Mouse (Mus musculus) cerebellum, adult (tissue): ENCODE results near the gene Cdc42ep5.
"Not testable (repeated sequence)": the region's sequence is repeated elsewhere in the genome, so short reads cannot be mapped to it uniquely, and the experiment has no call there.

ENCODE experiments used
- ATAC-seq: cut with Nextera tagmentation; 2 replicates; pipeline ENCODE4 v1.9.2; 2017; ENCODE audit warnings: mild to moderate bottlenecking, moderate library complexity, mixed read lengths; ENCODE audit not compliant: insufficient number of reproducible peaks, low FRiP score, low TSS enrichment

Cdc42ep5 gene

GRCm38 (mm10) chr7:4164090-4164910 lies at the start of gene Cdc42ep5:
Gene Cdc42ep5 (minus strand): TSS chr7:4164860.
- no peak for ATAC-seq

- not testable (repeated sequence) for ATAC-seq
These were observed 48.8 kb upstream of the Cdc42ep5 start for GRCm38 (mm10) chr7:4213436-4213835.

GRCm38 (mm10) chr7:4208626-4209025 lies 44.0 kb upstream of the Cdc42ep5 start:
- no peak for ATAC-seq

GRCm38 (mm10) chr7:4207126-4207525 lies 42.5 kb upstream of the Cdc42ep5 start:
- ATAC-seq, result no peak

- ATAC-seq, result no peak
These were observed 13.8 kb upstream of the Cdc42ep5 start for GRCm38 (mm10) chr7:4178438-4178837.

- no peak for ATAC-seq
These were observed 5.7 kb upstream of the Cdc42ep5 start for GRCm38 (mm10) chr7:4170193-4170938.

GRCm38 (mm10) chr7:4167098-4167497 lies 2.4 kb upstream of the Cdc42ep5 start:
- no peak for ATAC-seq

GRCm38 (mm10) chr7:4165286-4165685 lies 626 bp upstream of the Cdc42ep5 start:
- no peak for ATAC-seq

GRCm38 (mm10) chr7:4163571-4164072 lies 1.0 kb downstream of the Cdc42ep5 start:
- no peak for ATAC-seq

- not testable (repeated sequence) for ATAC-seq
These were observed 3.1 kb downstream of the Cdc42ep5 start for GRCm38 (mm10) chr7:4161596-4161995.

- ATAC-seq, result no peak
These were observed 9.7 kb downstream of the Cdc42ep5 start for GRCm38 (mm10) chr7:4154976-4155375.

- ATAC-seq, result no peak
These were observed 10.3 kb downstream of the Cdc42ep5 start for GRCm38 (mm10) chr7:4154356-4154755.

- 0 out of 2 replicates have a peak, but pooled peaks have one; percentile 16 for ATAC-seq
These were observed 13.4 kb downstream of the Cdc42ep5 start for GRCm38 (mm10) chr7:4151241-4151640.

- peak; percentile 57; the same call in 1 of the 2 replicates for ATAC-seq
These were observed 13.8 kb downstream of the Cdc42ep5 start for GRCm38 (mm10) chr7:4150811-4151221.

- no peak for ATAC-seq
These were observed 14.6 kb downstream of the Cdc42ep5 start, which contains the start of gene Leng9 for GRCm38 (mm10) chr7:4150059-4150541. Gene Leng9 (minus strand): TSS chr7:4150374.

- peak; percentile 60 for ATAC-seq
These were observed 15.2 kb downstream of the Cdc42ep5 start for GRCm38 (mm10) chr7:4149209-4150054.

GRCm38 (mm10) chr7:4148341-4149208 lies 16.1 kb downstream of the Cdc42ep5 start:
- peak; percentile 2; the same call in 1 of the 2 replicates for ATAC-seq

GRCm38 (mm10) chr7:4147836-4148235 lies 16.8 kb downstream of the Cdc42ep5 start:
- no peak for ATAC-seq

GRCm38 (mm10) chr7:4147371-4147770 lies 17.3 kb downstream of the Cdc42ep5 start:
- no peak for ATAC-seq
